In the genomic region with DNA sequence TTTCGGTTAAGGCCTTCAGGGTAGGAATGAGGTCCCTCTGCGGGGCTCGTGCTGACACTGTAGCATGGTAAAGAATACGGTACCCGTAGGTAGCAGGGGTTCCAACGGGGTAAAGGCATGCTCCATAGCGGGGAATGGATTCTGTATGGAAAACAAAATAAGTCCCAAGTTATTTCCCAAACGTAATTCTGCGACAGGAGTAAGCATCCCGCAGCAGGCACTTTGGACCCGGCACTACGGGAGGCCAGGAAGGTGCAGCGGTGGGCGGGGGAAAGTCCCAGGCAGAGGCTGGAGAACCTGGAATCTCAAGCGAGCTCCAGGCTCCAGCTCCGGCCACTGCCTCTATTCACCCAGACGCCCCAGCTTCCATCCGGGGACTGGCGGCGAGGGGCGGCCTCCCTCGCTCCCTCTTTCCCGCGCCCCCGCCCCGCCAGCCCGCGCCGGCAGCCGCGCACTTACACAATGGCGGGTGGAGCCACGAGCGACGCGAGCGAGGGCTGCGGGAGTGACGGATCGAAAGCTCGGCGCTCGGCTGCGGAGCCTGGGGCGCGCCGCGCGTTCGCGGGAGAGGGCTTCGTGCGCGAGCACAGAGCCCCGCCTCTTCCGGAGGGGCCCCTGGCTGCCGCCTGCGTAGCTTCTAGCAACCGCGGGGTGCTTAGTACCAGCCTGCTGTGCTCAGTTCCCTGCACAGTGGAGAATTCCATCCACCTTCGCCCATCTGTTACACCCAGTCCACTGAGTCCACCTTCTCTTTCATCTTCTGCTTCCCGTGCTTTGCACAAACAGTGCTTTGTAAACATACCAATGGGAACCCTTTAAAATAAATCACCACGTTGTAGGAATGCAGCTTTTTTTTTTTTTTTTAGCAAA, we compare ENCODE assay signal across 1 mouse cellular context.
TF ChIP-seq lines count a peak whose summit lies in the region.

Tpk1 (minus strand) TSS at position 602 of the 870 bp plus-strand sequence.

TF ChIP-seq in myocyte, 11 proteins besides CTCF, POLR2A, EP300 and RAD21 (continued from another document):
- peak in 1 of 3 experiments; percentile 42 for TF ChIP-seq MYOG (IDR thresholded peaks at IDR 0.05; ENCODE audit: control insufficient read depth in 1 of 3, insufficient read depth in 1 of 3, insufficient read length in 2 of 3, low read depth in 2 of 3)
